Mouse (Mus musculus) inflammation-experienced regulatory T-cells, adult 16 weeks (primary cell): ENCODE measurements around the gene Defa20. TPM values are rescaled to one million over a fixed set of nuclear protein-coding genes. Genes with fewer than 3 reads are reported as not detected.

Source experiments
- polyA plus RNA-seq: library from polyadenylated mRNA; unstranded; fragments of 100-300 nt; shearing (Covaris generic); gene quantifications from one replicate; pipeline ENCODE4 v1.2.1, GENCODE M21; 2017

Gene Defa20
- polyA plus RNA-seq = not detected

GRCm38 (mm10) chr8:21508958-21509357 lies at the start of gene Defa20:
Gene Defa20 (plus strand): TSS chr8:21509258.

GRCm38 (mm10) chr8:21528732-21529131 lies 19.7 kb downstream of the Defa20 start, which contains the start of gene Defa32:
Gene Defa32 (plus strand): TSS chr8:21529032.

Other genes starting within 250 kb of the Defa20 start
- not detected for gene Defa27, start 193.7 kb upstream of the Defa20 start, polyA plus RNA-seq
- not detected for gene Defa29, start 182.2 kb upstream of the Defa20 start, polyA plus RNA-seq
- not detected for gene Defa2, start 130.7 kb upstream of the Defa20 start, polyA plus RNA-seq
- gene Defa33, start 117.4 kb upstream of the Defa20 start, polyA plus RNA-seq = not detected
- not detected for gene Defa36, start 81.8 kb upstream of the Defa20 start, polyA plus RNA-seq
- not detected for gene Gm7849, start 52.7 kb upstream of the Defa20 start, polyA plus RNA-seq
- gene Defa32, start 19.8 kb downstream of the Defa20 start, polyA plus RNA-seq = not detected
- gene Defa37, start 56.1 kb downstream of the Defa20 start, polyA plus RNA-seq = not detected
- not detected for gene Defa28, start 73.7 kb downstream of the Defa20 start, polyA plus RNA-seq
- gene Gm7861, start 85.2 kb downstream of the Defa20 start, polyA plus RNA-seq = not detected
- gene Defa26, start 108.9 kb downstream of the Defa20 start, polyA plus RNA-seq = not detected
- not detected for gene Defa17, start 146.5 kb downstream of the Defa20 start, polyA plus RNA-seq
- gene Defa34, start 156.5 kb downstream of the Defa20 start, polyA plus RNA-seq = not detected
- gene AY761184, start 194.4 kb downstream of the Defa20 start, polyA plus RNA-seq = not detected
- not detected for gene Defa24, start 225.2 kb downstream of the Defa20 start, polyA plus RNA-seq